Mouse (Mus musculus) neural tube, embryonic 14.5 days (tissue): ENCODE results near the gene Olfr533. TPM values are rescaled to one million over a fixed set of nuclear protein-coding genes. Genes with fewer than 3 reads are reported as not detected.
"Not testable (repeated sequence)": the region's sequence is repeated elsewhere in the genome, so short reads cannot be mapped to it uniquely, and the experiment has no call there.

Source experiments
- ATAC-seq: fragments of 200-750 bp; cut with Nextera tagmentation; 2 replicates; pipeline ENCODE4 v1.8.0; 2017; ENCODE audit warnings: low read depth, mild to moderate bottlenecking, moderate TSS enrichment, moderate library complexity
- H3K27ac ChIP-seq: fragments of 300-500 bp; sonication (generic); 2 replicates; pipeline ENCODE4 v1.5.1; 2014; ENCODE audit warnings: low read depth, mild to moderate bottlenecking, control low read depth, low read length, moderate library complexity, mixed read lengths
- H3K27me3 ChIP-seq: fragments of 300-500 bp; sonication (generic); 2 replicates; pipeline ENCODE4 v1.6.1; 2014; ENCODE audit warnings: low read length; ENCODE audit not compliant: control insufficient read depth, insufficient read depth
- H3K36me3 ChIP-seq: fragments of 300-500 bp; sonication (generic); 2 replicates; pipeline ENCODE4 v1.6.1; 2014; ENCODE audit warnings: low read length, mixed read lengths; ENCODE audit not compliant: control insufficient read depth, insufficient read depth
- H3K4me1 ChIP-seq: fragments of 300-500 bp; sonication (generic); 2 replicates; pipeline ENCODE4 v1.6.1; 2014; ENCODE audit warnings: low read length; ENCODE audit not compliant: control insufficient read depth, insufficient read depth
- H3K4me2 ChIP-seq: fragments of 300-500 bp; sonication (generic); 2 replicates; pipeline ENCODE4 v1.6.1; 2014; ENCODE audit warnings: mild to moderate bottlenecking, low read depth, low read length, control low read depth
- H3K4me3 ChIP-seq: fragments of 300-500 bp; sonication (generic); 2 replicates; pipeline ENCODE4 v1.5.1; 2014; ENCODE audit warnings: low read depth, low read length, control low read depth, mixed read lengths
- H3K9ac ChIP-seq: fragments of 300-500 bp; sonication (generic); replicated peaks from 2 replicates; pipeline ENCODE4 v1.6.1; 2014; ENCODE audit warnings: low read depth, mild to moderate bottlenecking, control low read depth, low read length, mixed read lengths
- H3K9me3 ChIP-seq: fragments of 300-500 bp; sonication (generic); 2 replicates; pipeline ENCODE4 v1.6.1; 2016; ENCODE audit warnings: low read length; ENCODE audit not compliant: control insufficient read depth
- WGBS: fragments of 180-500 bp; shearing (Covaris S2); extraction: QIAGEN DNeasy Blood & Tissue Kit; methylation state at CpG from one replicate; pipeline ENCODE4 v1.1.7; 2014; 5-methylcytosine and 5-hydroxymethylcytosine counted together
- polyA plus RNA-seq: library from polyadenylated mRNA; unstranded; fragments of >200 nt; fragmentation: Nextera tagmentation; extraction: Ambion mirVana; gene quantifications from 2 replicates; pipeline ENCODE4 v1.2.1, GENCODE M21; 2014

The Olfr533 gene
- polyA plus RNA-seq, 1 experiment from 2014 or later: not detected

DNA sequence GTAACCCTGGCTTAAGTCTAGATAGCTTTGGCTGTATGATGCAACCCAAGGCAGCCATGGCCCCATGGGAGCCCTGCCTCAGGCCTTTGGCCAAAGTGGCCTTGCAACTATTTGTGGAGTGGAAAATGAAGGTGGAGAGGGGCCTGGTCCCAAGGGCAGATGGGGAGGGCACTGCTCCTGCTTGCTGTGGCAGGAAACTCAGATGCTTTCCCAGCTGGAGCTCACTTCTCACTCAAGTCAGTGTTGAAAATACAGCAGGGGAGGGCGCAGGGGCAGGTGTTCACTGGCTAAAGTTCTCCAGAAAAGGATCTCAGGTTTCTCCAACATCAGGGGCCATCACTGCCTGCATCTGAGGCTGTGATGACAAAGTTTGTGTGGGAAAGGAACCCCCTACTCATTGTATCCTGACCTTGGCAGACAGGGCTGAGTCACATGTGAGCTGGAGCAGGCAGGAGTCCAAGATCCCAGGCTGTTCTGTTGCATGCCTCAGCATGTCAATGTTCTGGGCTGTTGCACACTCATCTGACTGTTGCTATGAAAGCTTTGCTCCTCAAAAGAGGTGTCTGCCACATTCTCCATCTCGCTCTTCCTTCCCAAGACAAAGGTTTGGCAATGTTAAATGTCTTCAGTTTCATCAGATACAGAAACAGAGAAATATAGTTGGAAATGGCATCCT, 44.3 kb downstream of the Olfr533 start, which contains the start of gene Olfr536:
Olfr536 (minus strand) TSS at position 51 of the 676 bp plus-strand sequence.
- not testable (repeated sequence) for H3K9ac ChIP-seq, ATAC-seq, H3K27me3 ChIP-seq, H3K27ac ChIP-seq, H3K4me3 ChIP-seq, H3K4me1 ChIP-seq, H3K36me3 ChIP-seq, H3K9me3 ChIP-seq, H3K4me2 ChIP-seq
- WGBS: 85% methylated on average over 1 of the region's 2 CpGs

Other genes with a start within 250 kb of the Olfr533 start
- gene Cd163l1, start 245.1 kb upstream of the Olfr533 start, polyA plus RNA-seq: not detected in 2 replicates
- not detected in 2 replicates for gene 5830411N06Rik, start 216.1 kb upstream of the Olfr533 start, polyA plus RNA-seq
- gene Olfr525, start 142.5 kb upstream of the Olfr533 start, polyA plus RNA-seq: not detected in 2 replicates
- not detected in 2 replicates for gene Olfr527, start 129.4 kb upstream of the Olfr533 start, polyA plus RNA-seq
- gene Olfr60, start 101.7 kb upstream of the Olfr533 start, polyA plus RNA-seq: not detected in 2 replicates
- not detected in 2 replicates for gene Olfr530, start 87.0 kb upstream of the Olfr533 start, polyA plus RNA-seq
- gene Olfr531, start 60.5 kb upstream of the Olfr533 start, polyA plus RNA-seq: not detected in 2 replicates
- gene Olfr532, start 41.7 kb upstream of the Olfr533 start, polyA plus RNA-seq: not detected in 2 replicates
- not detected in 2 replicates for gene Olfr535, start 20.8 kb downstream of the Olfr533 start, polyA plus RNA-seq
- not detected in 2 replicates for gene Olfr536, start 44.0 kb downstream of the Olfr533 start, polyA plus RNA-seq
- not detected in 2 replicates for gene Olfr538, start 104.5 kb downstream of the Olfr533 start, polyA plus RNA-seq
- 0.03 TPM in 1 of 2 replicates, not detected in the other for gene Olfr46, start 137.9 kb downstream of the Olfr533 start, polyA plus RNA-seq
- not detected in 2 replicates for gene Olfr61, start 165.6 kb downstream of the Olfr533 start, polyA plus RNA-seq
- not detected in 2 replicates for gene Olfr53, start 183.1 kb downstream of the Olfr533 start, polyA plus RNA-seq
- 0.03 TPM in 1 of 2 replicates, not detected in the other for gene Olfr539, start 196.6 kb downstream of the Olfr533 start, polyA plus RNA-seq
- not detected in 2 replicates for gene Olfr45, start 218.6 kb downstream of the Olfr533 start, polyA plus RNA-seq
- gene Olfr541, start 233.9 kb downstream of the Olfr533 start, polyA plus RNA-seq: not detected in 2 replicates